Mouse (Mus musculus): ENCODE data around the gene Hsf2. TPM values are rescaled to one million over a fixed set of nuclear protein-coding genes. Genes with fewer than 3 reads are reported as not detected.

Hsf2 gene
- polyA plus RNA-seq (2012; rRNA removed), result 24.9 and 25.6 TPM in 2 replicates

DNA sequence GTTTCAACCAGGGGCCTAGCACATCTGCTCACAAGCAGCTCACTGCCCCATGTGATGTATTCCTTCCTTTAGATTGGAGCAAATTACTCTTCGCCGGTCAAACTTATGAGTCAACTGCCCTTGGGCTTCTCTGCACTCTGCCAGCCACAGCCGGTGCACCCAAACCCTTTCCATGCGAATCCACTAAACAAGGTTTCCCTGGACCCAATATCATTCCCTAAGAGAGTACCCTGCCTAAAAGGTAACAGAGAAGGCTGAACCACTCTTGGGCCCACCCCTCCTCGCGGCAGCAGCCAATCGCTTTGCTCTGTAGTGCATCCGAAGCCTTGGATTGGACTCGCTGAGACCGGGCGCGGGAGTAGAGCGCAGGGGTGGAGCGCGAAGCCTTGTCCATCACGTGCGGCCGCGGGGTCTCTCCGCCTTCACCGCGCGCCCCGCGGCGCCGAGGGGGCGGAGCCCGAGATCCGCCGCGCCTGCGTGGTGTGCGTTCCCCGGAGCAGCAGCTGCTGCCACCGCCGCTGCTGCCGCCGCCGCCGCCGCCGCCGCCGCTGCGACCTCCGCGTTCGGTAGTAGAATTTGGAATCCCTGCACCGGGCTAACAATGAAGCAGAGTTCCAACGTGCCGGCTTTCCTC is at the start of gene Hsf2:
TSS of gene Hsf2 (plus strand) at position 478 of the 634 bp plus-strand sequence.
- peak; percentile 95 to 97 for DNase-seq (ENCODE audit: extremely low spot score in 1 of 2, low spot score in 1 of 2)

DNA sequence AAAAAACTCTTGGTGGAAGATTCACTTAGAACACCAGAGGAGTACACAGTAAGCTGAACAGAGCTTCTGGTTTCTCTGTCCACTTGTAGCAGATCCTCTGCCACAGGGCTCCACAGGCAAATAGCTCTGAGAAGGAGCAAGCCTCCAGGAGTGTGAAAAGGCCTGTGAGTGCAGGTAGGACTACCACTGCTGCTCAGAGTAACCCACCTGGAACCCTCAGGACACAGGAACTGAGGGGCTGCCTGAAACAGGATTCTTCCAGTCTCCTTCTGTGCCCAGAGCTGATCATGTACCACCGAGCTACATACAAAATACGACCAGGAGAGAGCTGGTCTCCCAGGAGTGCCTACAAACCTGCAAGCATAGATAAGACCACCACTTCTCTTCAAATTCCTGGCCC is 48.3 kb upstream of the Hsf2 start:
- no peak for DNase-seq (ENCODE audit: extremely low spot score in 1 of 2, low spot score in 1 of 2)

DNA sequence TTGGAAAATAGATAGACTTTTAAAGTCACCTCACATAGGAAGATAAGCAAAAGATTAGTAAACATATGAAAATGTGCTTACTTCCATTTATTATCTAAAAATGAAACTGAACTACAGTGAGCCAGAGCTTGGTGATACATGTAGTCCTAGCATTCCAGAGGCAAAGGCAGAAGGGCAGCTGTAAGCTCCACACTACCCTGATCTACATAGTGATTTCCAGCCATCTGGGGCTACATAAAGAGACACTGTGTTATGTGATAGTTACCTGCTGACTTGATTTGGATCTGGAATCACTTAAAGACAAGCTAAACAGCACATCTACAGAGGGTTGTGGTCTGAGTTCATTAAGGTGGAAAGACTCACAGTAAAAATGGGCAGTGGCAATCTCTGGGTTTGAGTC is 45.1 kb upstream of the Hsf2 start:
- no peak for DNase-seq (ENCODE audit: extremely low spot score in 1 of 2, low spot score in 1 of 2)

DNA sequence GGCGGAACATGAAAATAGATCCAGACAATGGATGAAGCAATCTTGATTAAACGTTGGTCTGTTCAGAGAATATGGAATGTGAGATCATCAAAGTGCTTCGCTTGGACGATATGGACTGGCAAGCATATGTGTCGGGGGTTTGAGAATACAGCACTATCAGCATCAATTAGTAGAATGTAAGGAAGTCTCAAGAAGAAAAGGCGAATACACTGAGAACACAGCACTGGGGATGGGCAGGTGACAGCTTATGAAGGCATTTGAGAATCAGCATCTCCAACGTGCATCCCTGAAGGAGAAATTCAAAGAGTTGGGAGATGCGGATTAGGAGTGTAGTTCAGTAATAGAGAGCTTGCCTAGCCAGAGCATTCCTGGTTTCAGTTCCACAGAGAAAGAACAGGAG is 41.8 kb upstream of the Hsf2 start:
- no peak for DNase-seq (ENCODE audit: extremely low spot score in 1 of 2, low spot score in 1 of 2)

DNA sequence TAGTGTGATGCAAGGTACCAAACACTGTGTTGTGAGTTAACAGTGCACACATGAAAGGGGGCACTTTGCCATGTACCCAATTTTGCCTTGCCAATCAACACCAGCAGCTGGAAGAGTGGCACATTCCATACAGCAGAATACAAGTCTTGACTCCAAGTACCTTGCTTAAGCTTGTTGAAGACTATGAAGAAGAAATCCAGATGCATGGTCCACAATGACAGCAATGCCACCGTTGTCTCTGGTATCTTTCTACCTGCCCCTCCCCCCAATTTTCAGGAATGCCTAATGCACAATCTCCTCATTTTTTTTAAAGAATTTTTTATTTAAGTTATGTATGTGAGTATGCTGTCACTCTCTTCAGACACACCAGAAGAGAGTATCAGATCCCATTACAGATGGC is 40.5 kb upstream of the Hsf2 start:
- no peak for DNase-seq (ENCODE audit: extremely low spot score in 1 of 2, low spot score in 1 of 2)

DNA sequence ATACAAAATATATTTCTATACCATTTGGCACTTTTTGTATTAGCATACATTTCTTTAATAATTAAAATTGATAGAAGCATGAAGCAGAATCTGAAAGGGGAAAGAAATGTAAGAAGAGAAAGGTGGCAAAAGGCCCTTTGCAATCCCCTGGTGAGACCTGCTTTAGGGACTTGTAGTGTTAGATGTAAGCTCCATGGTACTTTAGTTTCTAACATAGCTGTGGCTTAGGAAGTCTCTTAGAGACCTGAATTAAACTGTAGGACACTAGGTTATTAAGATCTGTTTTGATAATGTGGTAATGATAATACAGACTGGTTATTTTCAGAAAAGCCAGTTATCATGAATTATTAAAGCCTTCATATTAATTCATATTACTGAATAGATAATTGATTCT is 38.5 kb upstream of the Hsf2 start:
- no peak for DNase-seq (ENCODE audit: extremely low spot score in 1 of 2, low spot score in 1 of 2)

DNA sequence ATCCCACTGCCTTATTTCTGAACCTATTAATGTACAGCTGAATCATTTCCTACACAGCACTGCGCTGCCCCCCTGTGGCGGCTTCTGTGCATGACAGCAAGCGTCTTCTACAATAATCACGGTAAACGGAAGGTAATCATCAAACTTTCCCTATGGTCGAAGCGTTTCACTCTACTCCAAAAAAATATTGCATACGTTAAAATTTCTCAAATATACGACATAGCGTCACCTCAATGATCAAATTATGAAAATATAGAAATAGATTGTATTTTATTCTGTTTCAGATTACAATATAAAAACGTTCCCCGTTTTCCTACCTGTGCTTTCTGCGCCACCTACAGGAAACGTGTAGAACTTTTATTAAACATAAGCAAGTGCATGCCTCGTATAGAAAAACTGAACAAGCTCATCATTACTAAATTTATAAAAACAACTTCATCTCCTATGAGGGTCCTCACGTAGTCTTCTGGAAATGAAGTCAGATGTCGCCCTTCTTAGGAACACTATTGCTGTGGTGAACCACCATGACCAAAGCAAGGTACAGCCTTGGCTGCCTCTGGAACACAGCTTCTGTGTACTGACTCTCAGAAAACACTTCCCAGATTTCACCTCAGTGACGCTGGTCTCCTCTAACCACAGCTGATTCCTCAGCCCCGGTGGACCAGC is 38.0 kb upstream of the Hsf2 start:
- peak; percentile 32 to 92 for DNase-seq (ENCODE audit: extremely low spot score in 1 of 2, low spot score in 1 of 2)

DNA sequence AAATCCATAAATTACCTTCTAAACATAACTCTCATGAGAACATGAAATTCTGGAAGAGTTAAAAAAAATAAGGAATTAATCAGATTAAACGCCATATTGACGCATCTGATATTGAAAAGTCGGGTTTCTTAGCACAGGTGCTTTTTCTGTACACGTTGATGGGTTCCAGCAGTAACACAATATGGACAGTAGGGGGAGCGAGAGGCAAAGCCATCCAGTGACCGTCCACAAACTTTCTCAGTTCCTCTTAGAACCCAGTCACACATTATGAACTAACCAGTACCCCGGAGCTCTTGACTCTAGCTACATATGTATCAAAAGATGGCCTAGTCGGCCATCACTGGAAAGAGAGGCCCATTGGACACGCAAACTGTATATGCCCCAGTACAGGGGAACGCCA is 22.9 kb upstream of the Hsf2 start:
- peak in 1 of 2 experiments; percentile 73 for DNase-seq (ENCODE audit: extremely low spot score in 1 of 2, low spot score in 1 of 2)

DNA sequence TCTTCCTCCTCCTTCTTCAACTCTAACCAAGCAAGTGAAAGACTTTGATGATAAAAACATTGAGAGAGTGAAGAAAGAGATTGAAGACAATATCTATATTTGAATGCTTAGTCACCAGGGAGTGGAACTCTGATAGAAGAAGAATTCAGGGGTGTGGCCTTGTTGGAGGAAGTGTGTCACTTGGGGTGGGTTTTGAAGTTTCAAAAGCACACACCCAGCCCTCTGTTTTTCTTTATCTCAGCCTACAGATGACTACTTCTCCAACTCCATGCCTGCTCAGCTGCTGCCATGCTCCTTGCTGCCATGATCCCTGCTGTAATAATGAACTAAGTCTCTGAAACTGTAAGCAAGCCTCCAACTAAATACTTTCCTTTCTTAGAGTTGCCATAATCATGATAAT is 20.4 kb upstream of the Hsf2 start:
- no peak for DNase-seq (ENCODE audit: extremely low spot score in 1 of 2, low spot score in 1 of 2)

DNA sequence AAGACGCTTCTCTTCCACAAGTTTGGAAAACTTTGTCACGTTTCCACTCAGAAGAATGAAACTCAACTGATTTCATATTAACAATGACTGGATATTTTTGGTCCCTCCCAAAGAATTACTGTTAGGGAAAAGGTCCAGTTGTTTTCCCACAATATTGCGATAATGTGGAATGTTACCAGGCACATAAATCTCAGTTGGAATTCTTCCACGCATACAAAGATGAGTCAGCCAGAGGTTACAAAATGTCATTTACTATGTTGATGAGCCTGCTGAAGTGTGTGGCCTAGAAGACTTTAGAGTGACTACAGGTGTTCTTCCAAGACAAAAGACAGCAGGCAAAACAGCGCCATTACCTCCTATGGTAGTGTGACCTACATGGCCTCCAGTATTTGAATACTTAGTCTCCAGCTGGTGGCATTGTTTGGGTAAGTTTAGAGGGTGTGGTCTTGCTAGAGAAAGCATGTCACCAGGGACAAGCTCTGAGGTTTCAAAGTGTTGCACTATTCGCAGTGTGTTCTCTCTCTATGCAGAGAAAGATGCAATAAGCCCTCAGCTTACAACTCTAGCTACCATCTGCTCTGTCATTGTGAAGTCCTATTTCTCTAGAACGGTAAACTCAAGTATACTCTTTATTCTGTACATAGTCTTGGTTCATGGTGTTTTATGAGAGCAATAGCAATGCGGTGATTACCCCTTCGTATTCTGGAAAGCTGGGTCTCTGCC is 8.9 kb upstream of the Hsf2 start:
- DNase-seq (ENCODE audit: extremely low spot score in 1 of 2, low spot score in 1 of 2), result no peak

DNA sequence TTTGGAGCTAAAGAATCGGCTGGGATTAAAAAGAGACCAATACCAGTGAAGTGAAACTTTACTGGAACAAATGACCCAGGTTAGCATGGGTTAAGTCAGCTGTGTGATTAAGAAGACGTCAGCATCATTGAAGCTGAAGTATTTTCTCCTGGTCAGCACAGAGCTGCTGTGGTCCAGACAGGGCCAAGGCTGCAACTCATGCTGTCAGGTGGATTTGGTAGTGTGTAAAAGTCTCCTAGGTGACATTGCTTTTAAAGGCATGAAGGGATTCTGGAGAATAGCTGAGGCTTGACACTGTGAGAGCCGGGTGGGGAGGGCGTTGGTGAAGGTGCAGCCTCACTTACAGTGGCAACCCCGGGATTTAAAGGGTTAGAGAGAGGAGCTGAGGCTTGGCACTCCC is 4.5 kb upstream of the Hsf2 start:
- DNase-seq (ENCODE audit: extremely low spot score in 1 of 2, low spot score in 1 of 2), result no peak

DNA sequence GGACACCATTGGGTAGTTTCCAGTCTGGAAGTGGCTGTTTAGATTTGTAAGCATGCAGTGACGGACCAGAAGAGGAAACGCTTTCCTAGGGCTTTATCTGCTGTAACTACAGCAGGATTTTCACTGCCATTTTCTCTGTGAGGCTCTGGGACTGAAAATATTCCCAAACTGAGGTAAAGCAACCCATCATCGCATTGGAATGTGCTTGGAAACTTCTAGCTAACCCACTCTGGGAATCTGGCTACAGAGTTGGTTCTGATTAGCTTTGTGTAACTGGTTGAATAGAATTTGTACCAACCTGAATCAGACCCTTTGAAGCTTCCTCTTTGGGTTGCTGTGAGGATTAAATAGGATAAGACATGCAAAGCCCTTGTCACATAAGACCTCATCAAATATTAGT is 1.4 kb upstream of the Hsf2 start:
- DNase-seq (ENCODE audit: extremely low spot score in 1 of 2, low spot score in 1 of 2), result no peak

DNA sequence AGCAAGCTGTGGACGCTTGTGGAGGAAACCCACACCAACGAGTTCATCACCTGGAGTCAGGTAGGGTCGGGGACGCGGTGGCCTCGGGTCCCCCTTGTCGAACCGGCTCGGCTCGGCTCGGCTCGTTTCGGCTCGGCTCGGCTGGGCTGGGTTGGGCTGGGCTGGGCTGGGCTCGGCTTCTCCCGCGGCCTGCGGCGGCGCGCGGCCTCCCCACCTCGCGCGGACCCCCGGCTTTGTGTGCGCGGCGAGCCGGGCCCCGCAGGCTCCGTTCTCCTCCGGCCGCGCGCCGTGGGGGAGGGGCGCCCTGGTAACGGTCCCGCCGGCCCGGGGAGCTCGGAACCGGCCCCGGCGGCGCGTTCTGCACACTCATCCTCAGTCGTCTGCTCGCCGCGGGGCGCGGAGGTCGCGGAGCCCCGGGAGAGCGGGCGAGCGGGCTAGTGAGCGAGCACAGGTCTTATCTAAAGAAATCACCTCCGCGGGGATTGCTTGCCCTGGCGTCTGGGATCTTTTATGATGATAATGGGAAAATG is 422 bp downstream of the Hsf2 start:
- DNase-seq (ENCODE audit: extremely low spot score in 1 of 2, low spot score in 1 of 2), result peak in 1 of 2 experiments; percentile 34

DNA sequence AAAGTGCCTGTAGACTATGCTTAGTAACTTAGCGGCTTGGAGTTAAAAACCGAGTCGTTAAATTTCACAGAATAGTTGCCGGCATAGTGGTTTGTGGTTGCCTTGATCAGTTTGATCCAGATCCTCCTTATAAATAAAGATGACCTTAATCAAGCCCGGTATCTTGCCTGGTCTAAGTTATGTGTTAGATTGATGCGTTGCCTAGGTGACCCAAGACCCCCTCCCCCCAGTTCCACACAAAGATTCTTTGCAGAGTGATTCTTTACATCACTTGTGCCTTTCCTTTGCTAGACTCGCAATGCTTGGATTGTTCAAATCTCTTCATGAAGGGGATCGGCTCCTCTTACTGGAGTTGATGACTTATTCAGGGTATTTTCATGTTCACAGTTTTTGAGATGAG is 1.0 kb downstream of the Hsf2 start:
- peak in 1 of 2 experiments; percentile 31 for DNase-seq (ENCODE audit: extremely low spot score in 1 of 2, low spot score in 1 of 2)

DNA sequence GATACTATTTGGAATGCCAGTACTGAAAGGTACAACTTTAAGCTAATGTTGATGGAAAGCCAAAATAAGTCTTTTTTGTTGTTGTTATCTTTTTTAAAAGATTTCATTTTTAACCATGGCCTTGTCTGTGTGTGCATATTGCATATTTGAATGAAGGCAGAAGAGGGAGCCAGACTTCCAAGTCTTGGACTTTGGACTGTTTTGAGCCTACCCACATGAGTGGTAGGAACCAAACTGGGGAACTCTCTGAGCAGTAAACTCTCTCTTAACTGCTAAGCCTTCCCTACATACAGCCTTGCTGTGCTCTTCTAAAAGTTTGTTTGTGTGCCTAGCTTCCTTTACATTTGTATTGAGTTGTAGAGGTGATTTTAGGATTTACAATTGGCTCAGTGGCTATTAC is 2.4 kb downstream of the Hsf2 start:
- no peak for DNase-seq (ENCODE audit: extremely low spot score in 1 of 2, low spot score in 1 of 2)

DNA sequence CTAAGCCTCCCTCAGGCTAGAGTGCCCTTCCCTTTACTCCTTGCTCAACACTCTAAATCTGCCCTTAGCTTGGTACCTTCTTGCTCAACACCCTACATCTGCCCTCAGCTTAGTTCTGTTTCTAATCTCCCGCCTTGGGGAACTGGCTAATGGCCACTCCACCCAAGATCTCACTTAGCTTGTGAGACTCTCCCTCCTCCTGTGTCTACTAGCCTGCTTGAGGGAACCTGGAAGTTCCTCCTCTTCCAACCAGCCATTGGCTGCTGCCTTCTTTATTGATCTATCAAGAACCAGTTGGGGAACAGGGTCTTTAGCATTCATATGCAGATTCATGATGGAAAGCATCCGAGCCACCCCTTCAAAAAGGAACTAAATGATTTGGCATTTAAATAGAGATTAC is 5.9 kb downstream of the Hsf2 start:
- DNase-seq (ENCODE audit: extremely low spot score in 1 of 2, low spot score in 1 of 2), result no peak

DNA sequence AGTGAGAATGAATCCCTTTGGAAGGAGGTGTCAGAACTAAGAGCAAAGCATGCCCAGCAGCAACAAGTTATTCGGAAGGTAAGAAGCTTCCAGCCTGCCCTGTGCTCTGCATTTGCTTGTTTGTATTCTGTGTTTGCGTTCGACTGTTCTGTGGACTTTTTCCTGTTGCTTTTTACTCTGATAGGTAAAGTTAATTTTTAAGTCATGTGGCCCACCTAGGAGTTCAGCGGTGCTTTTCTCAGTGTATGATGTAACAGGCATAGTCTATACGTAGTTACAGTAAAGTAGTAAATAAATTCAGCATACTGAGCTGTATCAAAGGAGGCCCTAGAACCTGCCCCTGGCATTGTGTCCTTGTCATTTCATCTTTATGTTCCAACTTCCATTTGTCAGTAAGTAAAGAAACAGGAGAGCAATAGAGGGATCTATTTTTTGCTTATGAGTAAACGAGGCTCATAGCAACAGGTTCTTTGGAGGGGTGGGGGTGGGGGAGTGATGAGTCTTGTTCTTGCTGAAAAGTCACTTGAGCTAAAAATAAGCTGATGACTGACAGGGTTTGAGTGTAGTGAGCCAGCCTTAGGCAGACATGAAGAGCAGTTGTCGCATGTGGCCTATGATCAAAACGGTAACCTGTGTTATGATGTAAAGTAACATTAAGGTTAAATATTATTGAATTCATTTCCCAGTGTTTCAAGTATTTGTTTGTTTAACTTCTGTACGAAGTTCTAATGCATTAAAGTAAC is 13.4 kb downstream of the Hsf2 start:
- no peak for DNase-seq (ENCODE audit: extremely low spot score in 1 of 2, low spot score in 1 of 2)

DNA sequence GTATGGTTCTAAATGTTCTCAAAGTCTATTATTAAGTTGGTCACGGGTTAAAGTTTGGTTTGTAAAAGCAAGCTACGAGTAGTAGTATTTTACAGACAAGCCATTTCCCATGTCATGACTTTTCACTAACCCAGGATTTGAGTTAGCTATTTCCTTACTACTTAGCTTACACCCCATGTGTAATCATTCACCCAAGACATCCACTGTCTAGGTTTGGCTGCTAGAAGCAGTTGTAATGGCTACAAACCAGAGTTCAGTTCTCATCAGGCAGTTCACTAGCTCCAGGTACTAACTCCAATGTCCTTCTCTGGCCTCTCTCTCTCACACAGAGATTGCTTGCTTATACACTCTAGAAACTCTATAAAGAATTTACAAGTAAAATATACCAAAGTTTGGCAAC is 28.4 kb downstream of the Hsf2 start:
- DNase-seq (ENCODE audit: extremely low spot score in 1 of 2, low spot score in 1 of 2), result no peak

DNA sequence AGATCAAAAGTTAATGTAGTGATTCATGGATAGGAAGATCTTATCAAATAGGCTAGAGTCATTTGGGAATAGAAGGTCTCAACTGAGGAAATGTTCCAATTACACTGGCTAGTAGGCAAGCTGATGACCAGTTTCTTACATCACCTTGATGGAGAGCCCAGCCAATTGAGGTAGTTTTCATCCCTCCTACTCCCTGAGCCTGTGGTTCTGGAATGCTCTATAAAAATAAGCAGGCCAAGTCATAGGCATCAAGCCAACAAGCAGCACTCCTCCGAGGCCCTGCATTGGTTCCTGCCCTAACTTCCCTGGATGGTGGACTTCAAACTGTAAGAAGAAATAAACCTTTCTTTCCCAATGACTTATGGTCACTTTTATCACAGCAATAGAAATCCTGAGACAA is 29.1 kb downstream of the Hsf2 start:
- no peak for DNase-seq (ENCODE audit: extremely low spot score in 1 of 2, low spot score in 1 of 2)

DNA sequence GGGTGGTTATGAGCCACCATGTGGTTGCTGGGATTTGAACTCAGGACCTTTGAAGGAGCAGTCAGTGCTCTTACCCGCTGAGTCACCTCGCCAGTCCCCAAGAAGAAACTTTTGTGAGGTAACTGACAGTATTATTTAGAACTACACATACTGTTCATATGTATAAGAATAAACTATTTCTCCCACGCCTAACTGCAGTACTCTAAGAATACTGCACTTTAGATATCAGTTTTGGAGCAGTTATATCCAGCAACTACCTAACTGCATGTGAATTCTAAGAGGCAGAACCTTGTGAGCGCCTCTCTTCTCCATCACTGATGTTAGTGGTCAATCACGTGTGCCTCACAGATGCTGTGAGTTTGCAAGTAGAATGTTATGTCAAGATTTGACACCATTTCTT is 40.3 kb downstream of the Hsf2 start:
- DNase-seq (ENCODE audit: extremely low spot score in 1 of 2, low spot score in 1 of 2), result no peak

DNA sequence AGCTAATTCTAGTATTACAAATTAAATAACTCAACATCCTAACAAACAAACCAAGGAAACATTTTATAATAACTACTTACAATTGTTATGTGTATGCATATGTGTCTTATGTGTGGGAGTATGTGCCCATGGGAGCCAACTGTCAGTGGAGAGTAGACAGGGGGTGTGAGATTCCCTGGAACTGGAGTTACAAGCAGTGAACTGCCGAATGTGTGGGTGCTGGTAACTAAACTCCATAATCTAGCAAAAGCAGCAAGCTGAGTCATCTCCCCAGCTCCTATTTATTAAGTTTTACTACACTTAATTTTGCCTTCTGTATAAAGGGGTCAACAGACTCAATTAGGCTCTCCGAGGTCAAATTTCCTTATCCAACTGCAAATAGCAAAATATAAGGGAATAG is 44.9 kb downstream of the Hsf2 start:
- DNase-seq (ENCODE audit: extremely low spot score in 1 of 2, low spot score in 1 of 2), result peak; percentile 41 to 60
